Mouse (Mus musculus) urinary bladder, postnatal 36 days (tissue): ENCODE results near the gene Vmp1.

ENCODE experiments used
- DNase-seq, 2 experiments: peaks; one replicate each; pipeline ENCODE4 v3.0.0; 2022; ENCODE audit warnings: low spot score in 2 of 2, mixed read lengths in 1 of 2

Vmp1 gene

GRCm38 (mm10) chr11:86683395-86684125, at the start of gene Vmp1, which contains the start of gene Ptrh2:
Gene Vmp1 (minus strand): TSS chr11:86683836.
Gene Ptrh2 (plus strand): TSS chr11:86683985.
- peak; percentile 88 to 92 for DNase-seq

- DNase-seq, result no peak
Measured at GRCm38 (mm10) chr11:86731443-86731842, 47.8 kb upstream of the Vmp1 start.

GRCm38 (mm10) chr11:86725607-86726006, 42.0 kb upstream of the Vmp1 start:
- no peak for DNase-seq

GRCm38 (mm10) chr11:86724982-86725381, 41.3 kb upstream of the Vmp1 start:
- DNase-seq, result no peak

- no peak for DNase-seq
Measured at GRCm38 (mm10) chr11:86724004-86724403, 40.4 kb upstream of the Vmp1 start.

GRCm38 (mm10) chr11:86719390-86719789, 35.8 kb upstream of the Vmp1 start:
- DNase-seq, result no peak

- DNase-seq, result no peak
Measured at GRCm38 (mm10) chr11:86718369-86718768, 34.7 kb upstream of the Vmp1 start.

GRCm38 (mm10) chr11:86717306-86718065, 33.9 kb upstream of the Vmp1 start:
- DNase-seq, result no peak

- no peak for DNase-seq
Measured at GRCm38 (mm10) chr11:86714606-86715005, 31.0 kb upstream of the Vmp1 start.

GRCm38 (mm10) chr11:86701151-86701550, 17.5 kb upstream of the Vmp1 start:
- DNase-seq, result no peak

- DNase-seq, result no peak
Measured at GRCm38 (mm10) chr11:86695461-86695860, 11.8 kb upstream of the Vmp1 start.

GRCm38 (mm10) chr11:86692546-86692945, 8.9 kb upstream of the Vmp1 start:
- no peak for DNase-seq

GRCm38 (mm10) chr11:86691956-86692355, 8.3 kb upstream of the Vmp1 start:
- DNase-seq, result no peak

GRCm38 (mm10) chr11:86691482-86691881, 7.8 kb upstream of the Vmp1 start:
- DNase-seq, result no peak

GRCm38 (mm10) chr11:86690383-86690782, 6.7 kb upstream of the Vmp1 start:
- no peak for DNase-seq

GRCm38 (mm10) chr11:86685366-86685765, 1.7 kb upstream of the Vmp1 start:
- no peak for DNase-seq

- DNase-seq, result no peak
Measured at GRCm38 (mm10) chr11:86684126-86685012, 733 bp upstream of the Vmp1 start.

- DNase-seq, result no peak
Measured at GRCm38 (mm10) chr11:86682861-86683260, 775 bp downstream of the Vmp1 start.

GRCm38 (mm10) chr11:86681423-86681822, 2.2 kb downstream of the Vmp1 start:
- DNase-seq, result no peak

GRCm38 (mm10) chr11:86680729-86681128, 2.9 kb downstream of the Vmp1 start:
- no peak for DNase-seq

- DNase-seq, result no peak
Measured at GRCm38 (mm10) chr11:86678957-86679356, 4.7 kb downstream of the Vmp1 start.

GRCm38 (mm10) chr11:86675520-86675919, 8.1 kb downstream of the Vmp1 start:
- DNase-seq, result no peak
